ENCODE assay signal across 7 mouse cellular contexts in the genomic region with DNA sequence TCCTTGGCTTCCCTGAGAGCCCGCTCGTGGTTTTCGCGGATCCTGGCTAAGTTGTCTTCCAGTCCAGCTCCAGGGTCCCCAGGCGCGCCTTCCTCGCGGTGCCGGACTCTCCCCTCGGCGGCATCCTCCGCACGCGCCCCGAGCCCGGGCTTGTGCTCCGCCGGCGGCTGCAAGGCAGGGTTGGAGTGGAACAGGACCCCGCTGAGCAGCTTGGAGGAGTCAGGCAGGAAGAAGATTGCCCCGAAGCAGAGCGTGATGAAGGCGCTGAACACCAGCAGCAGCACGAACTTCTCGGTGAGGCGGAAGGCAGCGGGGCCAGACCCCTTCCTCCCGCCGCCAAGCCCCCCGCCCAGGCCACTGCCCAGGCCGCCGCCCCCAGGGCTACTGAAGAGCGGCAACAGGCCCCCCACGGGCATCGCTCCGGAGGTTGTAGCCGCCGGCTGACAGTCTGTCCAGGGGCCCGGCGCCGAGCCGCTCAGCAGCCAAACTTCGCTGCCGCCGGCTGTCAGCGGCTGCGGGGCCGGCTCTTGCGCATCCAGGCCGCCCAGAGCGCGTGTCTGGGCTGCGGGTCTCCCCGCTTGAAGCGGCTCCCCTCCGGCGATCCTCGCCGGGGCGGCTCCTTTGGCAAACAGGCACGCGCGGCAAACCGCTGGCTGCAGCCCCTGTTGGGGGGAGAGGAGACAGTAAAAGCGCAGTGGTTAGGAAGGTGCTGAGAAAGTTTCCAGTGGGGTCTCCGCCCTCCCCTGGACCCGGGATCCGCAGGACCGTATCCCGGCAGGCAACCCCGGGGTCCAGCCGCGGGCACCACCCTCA. TPM values are rescaled to one million over a fixed set of nuclear protein-coding genes. Genes with fewer than 3 reads are reported as not detected.
DNase-seq lines count a peak whose midpoint lies in the region; ATAC-seq and TF ChIP-seq lines count a peak whose summit lies in the region.

No protein-coding gene starts in this region.

- ATAC-seq in Patski = peak; percentile 45
- ATAC-seq in heart, embryonic 11.5 days (replicated peaks; ENCODE audit: insufficient number of reproducible peaks, low FRiP score, low TSS enrichment) = peak; percentile 35

- H3K4me1 ChIP-seq in heart, embryonic 11.5 days (ENCODE audit: control insufficient read depth, insufficient read depth, low read length) = peaks cover 16% of the 10 kb centered on the region
- H3K4me1 ChIP-seq in midbrain, embryonic 10.5 days = peaks cover 23% of the 10 kb centered on the region

- H3K27me3 ChIP-seq in Patski = no peaks in the 10 kb centered on the region
- no peaks in the 10 kb centered on the region for H3K27me3 ChIP-seq in heart, embryonic 11.5 days (ENCODE audit: control insufficient read depth, insufficient read depth, low read length)
- peaks cover 40% of the 10 kb centered on the region for H3K27me3 ChIP-seq in midbrain, embryonic 10.5 days (ENCODE audit: low read depth, poor library complexity, severe bottlenecking)

- peak; percentile 66 for DNase-seq in CD4-positive, CD25-positive, alpha-beta regulatory T cell, adult 2 months (ENCODE audit: low read depth, low spot score)
- no peak for DNase-seq in Patski (ENCODE audit: low read depth, low spot score)
- DNase-seq in embryo, embryonic 11 days = peak; percentile 71
- peak; percentile 19 to 60 for DNase-seq in kidney, postnatal 36 days
- peak; percentile 71 for DNase-seq in midbrain, embryonic 10.5 days (ENCODE audit: low spot score)
- DNase-seq in spleen, postnatal 10 days (ENCODE audit: low spot score in 2 of 2) = peak; percentile 64 to 71

- no peaks in the 10 kb centered on the region for H3K36me3 ChIP-seq in heart, embryonic 11.5 days (ENCODE audit: control insufficient read depth, insufficient read depth, low read length)
- H3K36me3 ChIP-seq in midbrain, embryonic 10.5 days = no peaks in the 10 kb centered on the region

- CTCF ChIA-PET in Patski (lab: Charles Lee) = no interaction called here

- in situ Hi-C loops in Patski (cut with MboI; ENCODE audit: low pct_unique_long_range_greater_than_20kb) = loop anchor here (25.0 kb wide), 1 partner anchor 438 kb away; a partner anchor contains a TSS

- no peak for TF ChIP-seq CTCF in Patski (IDR thresholded peaks at IDR 0.05)

- peak overlapping the region; percentile 81 for H3K9ac ChIP-seq in heart, embryonic 11.5 days (ENCODE audit: low read depth, low read length)

- H3K4me2 ChIP-seq in heart, embryonic 11.5 days = peak overlapping the region; percentile 76

- under 1% methylated on average over 67 of the region's 73 CpGs for WGBS in heart, embryonic 11.5 days (ENCODE audit: insufficient replicate concordance)
- under 1% methylated on average over 73 of the region's 73 CpGs for WGBS in midbrain, embryonic 10.5 days

- POLR2A ChIA-PET in Patski (lab: Charles Lee) = no interaction called here

- 0 out of 2 replicates have a peak overlapping the region, but pooled peaks have one; percentile 51 for H3K27ac ChIP-seq in heart, embryonic 11.5 days (ENCODE audit: low read depth, low read length)
- peak overlapping the region; percentile 73 for H3K27ac ChIP-seq in midbrain, embryonic 10.5 days (replicated peaks)

- no peaks in the 10 kb centered on the region for H3K9me3 ChIP-seq in heart, embryonic 11.5 days (replicated peaks; ENCODE audit: control insufficient read depth, low read length)
- H3K9me3 ChIP-seq in midbrain, embryonic 10.5 days (replicated peaks) = no peaks in the 10 kb centered on the region

- peak overlapping the region; percentile 87 for H3K4me3 ChIP-seq in heart, embryonic 11.5 days (ENCODE audit: low read depth, low read length)
- H3K4me3 ChIP-seq in midbrain, embryonic 10.5 days = peak overlapping the region; percentile 82

RNA-seq across cellular contexts. Expression of a gene that starts 1.6 kb away (rescaled TPM):
- polyA plus RNA-seq in Patski (2021) = 8.5 TPM
- polyA plus RNA-seq in heart, embryonic 11.5 days (2014; fragmentation: Nextera tagmentation; extraction: Ambion mirVana) = 8.5 and 8.8 TPM in 2 replicates
- 1.3 TPM in 2 replicates for polyA plus RNA-seq in midbrain, embryonic 10.5 days (2016; fragmentation: Nextera tagmentation; extraction: Ambion mirVana)
